Mouse (Mus musculus) cerebellum, adult 2 months (tissue): ENCODE data around the gene Gm10471.
"Not testable (repeated sequence)": the region's sequence is repeated elsewhere in the genome, so short reads cannot be mapped to it uniquely, and the experiment has no call there.

Experiments
- CTCF ChIP-seq: fragments of 200-500 bp; IDR thresholded peaks from 2 replicates; pipeline ENCODE4 v1.5.1; 2011; ENCODE audit warnings: low read depth, mild to moderate bottlenecking, control low read depth, low read length, moderate library complexity, borderline replicate concordance; ENCODE audit not compliant: insufficient read depth
- POLR2A ChIP-seq: fragments of 200-500 bp; IDR thresholded peaks from 2 replicates; pipeline ENCODE4 v1.6.1; 2011; ENCODE audit warnings: low read length, control low read depth, borderline replicate concordance; ENCODE audit not compliant: insufficient read depth

- TF ChIP-seq CTCF, POLR2A: not testable (repeated sequence)
These were observed 10.1 kb downstream of the Gm10471 start for GRCm38 (mm10) chr5:26079023-26079422.
